In the genomic region with DNA sequence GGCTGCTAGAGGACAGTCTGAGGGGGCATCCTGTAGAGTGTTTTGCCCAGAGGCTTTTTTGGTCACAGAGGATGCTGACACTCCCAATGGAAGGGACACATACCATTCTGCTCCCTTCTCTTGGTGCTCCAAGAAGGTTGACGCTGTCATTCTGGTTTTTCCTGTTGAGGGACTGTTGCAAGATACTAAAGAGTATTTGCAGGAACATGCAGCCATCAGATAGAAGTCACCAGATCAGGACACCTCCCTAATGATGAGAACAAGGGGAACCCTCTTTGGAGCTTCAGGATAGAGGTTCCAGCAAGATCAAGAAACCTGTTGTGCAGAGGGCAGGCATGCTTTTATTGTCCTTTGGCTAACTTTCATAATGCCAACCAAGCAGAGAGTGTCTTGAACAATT, we compare ENCODE assay signal across 17 mouse cellular contexts.
DNase-seq lines count a peak whose midpoint lies in the region; ATAC-seq and TF ChIP-seq lines count a peak whose summit lies in the region.
"Had no signal": no experiment of that assay in that cellular context is flagged by ENCODE, and none has a peak within 500 bp of the region (broad histone marks: within the 10 kb centered on the region; RNA-seq: fewer than 3 reads in every experiment).

No protein-coding gene starts in this region.

- no peak overlapping the region for H3K27ac ChIP-seq in embryonic facial prominence, embryonic 14.5 days (replicated peaks; ENCODE audit: low read depth, low read length)
- no peak overlapping the region for H3K27ac ChIP-seq in embryonic facial prominence, embryonic 10.5 days (replicated peaks)
- peak overlapping the region; percentile 36; the same call in 1 of the 2 replicates for H3K27ac ChIP-seq in limb, embryonic 10.5 days
- H3K27ac ChIP-seq in stomach, postnatal 0 days (replicated peaks): 0 out of 2 replicates have a peak overlapping the region, but pooled peaks have one; percentile 30
- H3K27ac ChIP-seq in hindbrain, embryonic 13.5 days: no peak overlapping the region
- H3K27ac ChIP-seq: embryonic facial prominence, embryonic 12.5 days; forebrain, embryonic 10.5 days; forebrain, embryonic 12.5 days had no signal

- TF ChIP-seq CTCF in stomach, postnatal 0 days (IDR thresholded peaks at IDR 0.05; ENCODE audit: low read depth): no peak

- WGBS in embryonic facial prominence, embryonic 14.5 days: 89% methylated on average over 1 of the region's 1 CpGs
- WGBS in embryonic facial prominence, embryonic 10.5 days: 79% methylated on average over 1 of the region's 1 CpGs
- 87% methylated on average over 1 of the region's 1 CpGs for WGBS in limb, embryonic 10.5 days
- 79% methylated on average over 1 of the region's 1 CpGs for WGBS in stomach, postnatal 0 days
- 97% methylated on average over 1 of the region's 1 CpGs for WGBS in hindbrain, embryonic 13.5 days

- TF ChIP-seq EP300 in stomach, postnatal 0 days (optimal IDR thresholded peaks at IDR 0.05): peak; percentile 89

- H3K4me2 ChIP-seq in embryonic facial prominence, embryonic 14.5 days (ENCODE audit: low read depth, low read length): no peak overlapping the region
- H3K4me2 ChIP-seq in stomach, postnatal 0 days (replicated peaks; ENCODE audit: low read depth): no peak overlapping the region
- H3K4me2 ChIP-seq in hindbrain, embryonic 13.5 days: no peak overlapping the region
- H3K4me2 ChIP-seq: embryonic facial prominence, embryonic 12.5 days; forebrain, embryonic 12.5 days had no signal

- H3K27me3 ChIP-seq in embryonic facial prominence, embryonic 14.5 days (replicated peaks; ENCODE audit: control insufficient read depth, insufficient read depth, low read length): no peaks in the 10 kb centered on the region
- 0 out of 2 replicates have a peak, but pooled peaks cover 4% of the 10 kb centered on the region for H3K27me3 ChIP-seq in embryonic facial prominence, embryonic 10.5 days (replicated peaks; ENCODE audit: low read depth, poor library complexity, severe bottlenecking)
- H3K27me3 ChIP-seq in limb, embryonic 10.5 days (ENCODE audit: low read depth, poor library complexity, severe bottlenecking): peaks cover 8% of the 10 kb centered on the region; the same call in 1 of the 2 replicates
- no peaks in the 10 kb centered on the region for H3K27me3 ChIP-seq in stomach, postnatal 0 days (ENCODE audit: control insufficient read depth, insufficient read depth, low read length)
- no peaks in the 10 kb centered on the region for H3K27me3 ChIP-seq in hindbrain, embryonic 13.5 days
- H3K27me3 ChIP-seq: embryonic facial prominence, embryonic 12.5 days; forebrain, embryonic 12.5 days had no signal

- peaks cover 19% of the 10 kb centered on the region for H3K4me1 ChIP-seq in embryonic facial prominence, embryonic 14.5 days (ENCODE audit: control insufficient read depth, insufficient read depth, low read length)
- H3K4me1 ChIP-seq in embryonic facial prominence, embryonic 10.5 days: peaks cover 28% of the 10 kb centered on the region
- H3K4me1 ChIP-seq in limb, embryonic 10.5 days: peaks cover 39% of the 10 kb centered on the region
- H3K4me1 ChIP-seq in stomach, postnatal 0 days (replicated peaks; ENCODE audit: control insufficient read depth, insufficient read depth): no peaks in the 10 kb centered on the region; the same call in 1 of the 2 replicates
- peaks cover 21% of the 10 kb centered on the region for H3K4me1 ChIP-seq in hindbrain, embryonic 13.5 days (replicated peaks)

- no peak overlapping the region for H3K4me3 ChIP-seq in embryonic facial prominence, embryonic 14.5 days (ENCODE audit: low read depth, low read length)
- no peak overlapping the region for H3K4me3 ChIP-seq in embryonic facial prominence, embryonic 10.5 days
- H3K4me3 ChIP-seq in limb, embryonic 10.5 days: no peak overlapping the region
- no peak overlapping the region for H3K4me3 ChIP-seq in stomach, postnatal 0 days (ENCODE audit: low read depth, low read length)
- no peak overlapping the region for H3K4me3 ChIP-seq in hindbrain, embryonic 13.5 days
- H3K4me3 ChIP-seq: embryonic facial prominence, embryonic 12.5 days; forebrain, embryonic 10.5 days; forebrain, embryonic 12.5 days had no signal

- H3K36me3 ChIP-seq in embryonic facial prominence, embryonic 14.5 days (ENCODE audit: control insufficient read depth, insufficient read depth, low read length): no peaks in the 10 kb centered on the region
- H3K36me3 ChIP-seq in embryonic facial prominence, embryonic 10.5 days (replicated peaks): no peaks in the 10 kb centered on the region
- no peaks in the 10 kb centered on the region for H3K36me3 ChIP-seq in limb, embryonic 10.5 days
- no peaks in the 10 kb centered on the region for H3K36me3 ChIP-seq in stomach, postnatal 0 days (ENCODE audit: control insufficient read depth, insufficient read depth, low read length)
- H3K36me3 ChIP-seq in hindbrain, embryonic 13.5 days: no peaks in the 10 kb centered on the region
- H3K36me3 ChIP-seq: embryonic facial prominence, embryonic 12.5 days; forebrain, embryonic 10.5 days; forebrain, embryonic 12.5 days had no signal

- no peak for ATAC-seq in embryonic facial prominence, embryonic 14.5 days (ENCODE audit: low read depth)
- no peak for ATAC-seq in stomach, postnatal 0 days (ENCODE audit: low FRiP score, low TSS enrichment)
- no peak for ATAC-seq in hindbrain, embryonic 13.5 days (ENCODE audit: low FRiP score)
- ATAC-seq: forebrain, embryonic 14.5 days; forebrain, embryonic 16.5 days had no signal

- no peak overlapping the region for H3K9ac ChIP-seq in embryonic facial prominence, embryonic 14.5 days (ENCODE audit: low read depth, low read length)
- H3K9ac ChIP-seq in stomach, postnatal 0 days (ENCODE audit: low read length): no peak overlapping the region
- no peak overlapping the region for H3K9ac ChIP-seq in hindbrain, embryonic 13.5 days
- H3K9ac ChIP-seq: embryonic facial prominence, embryonic 12.5 days; forebrain, embryonic 12.5 days had no signal

- DNase-seq in embryonic facial prominence, embryonic 14.5 days (ENCODE audit: low spot score): peak; percentile 51
- no peak for DNase-seq in embryonic facial prominence, embryonic 10.5 days (ENCODE audit: low spot score)
- peak; percentile 85 for DNase-seq in fat pad, adult 2 months (ENCODE audit: extremely low read depth, low read depth, low spot score)
- no peak for DNase-seq in limb, embryonic 10.5 days (ENCODE audit: low spot score)
- no peak for DNase-seq in stomach, postnatal 0 days (ENCODE audit: low spot score)
- DNase-seq in right cerebral cortex, postnatal 25 days: no peak
- no peak for DNase-seq in kidney, postnatal 14 days
- DNase-seq: adrenal gland, adult 2 months; adrenal gland, postnatal 10 days; adrenal gland, postnatal 25 days; embryo, embryonic 11 days had no signal

- H3K9me3 ChIP-seq in embryonic facial prominence, embryonic 14.5 days (ENCODE audit: control insufficient read depth, low read length): no peaks in the 10 kb centered on the region
- 0 out of 2 replicates have a peak, but pooled peaks cover 3% of the 10 kb centered on the region for H3K9me3 ChIP-seq in embryonic facial prominence, embryonic 10.5 days
- no peaks in the 10 kb centered on the region for H3K9me3 ChIP-seq in limb, embryonic 10.5 days (replicated peaks)
- no peaks in the 10 kb centered on the region for H3K9me3 ChIP-seq in stomach, postnatal 0 days (ENCODE audit: control insufficient read depth, low read length)
- H3K9me3 ChIP-seq in hindbrain, embryonic 13.5 days: no peaks in the 10 kb centered on the region
- H3K9me3 ChIP-seq: embryonic facial prominence, embryonic 12.5 days; forebrain, embryonic 10.5 days; forebrain, embryonic 12.5 days had no signal

Comparison
In these comparisons a context has a peak if more than half of its experiments do, and no peak if none do; other contexts are left out.
1. DNase-seq: peak in embryonic facial prominence, embryonic 14.5 days (single experiment) and fat pad, adult 2 months (single experiment); none in embryonic facial prominence, embryonic 10.5 days (single experiment), limb, embryonic 10.5 days (single experiment), stomach, postnatal 0 days (single experiment), right cerebral cortex, postnatal 25 days (single experiment) and kidney, postnatal 14 days (single experiment).
2. H3K27ac ChIP-seq: peak in limb, embryonic 10.5 days (single experiment) and stomach, postnatal 0 days (single experiment); none in embryonic facial prominence, embryonic 14.5 days (single experiment), embryonic facial prominence, embryonic 10.5 days (single experiment) and hindbrain, embryonic 13.5 days (single experiment).